Mouse (Mus musculus) kidney, embryonic 16.5 days (tissue): ENCODE data around the gene Crybg2. TPM values are rescaled to one million over a fixed set of nuclear protein-coding genes. Genes with fewer than 3 reads are reported as not detected.

Experiments
- ATAC-seq: fragments of 200-750 bp; cut with Nextera tagmentation; 2 replicates; pipeline ENCODE4 v1.8.0; 2017; ENCODE audit warnings: moderate TSS enrichment; ENCODE audit not compliant: low FRiP score, low TSS enrichment
- H3K27ac ChIP-seq: fragments of 300-500 bp; sonication (generic); 2 replicates; pipeline ENCODE4 v1.5.1; 2014; ENCODE audit warnings: low read length
- H3K27me3 ChIP-seq: fragments of 300-500 bp; sonication (generic); 2 replicates; pipeline ENCODE4 v1.6.1; 2014; ENCODE audit warnings: low read length, control low read depth, mixed read lengths; ENCODE audit not compliant: insufficient read depth
- H3K36me3 ChIP-seq: fragments of 300-500 bp; sonication (generic); 2 replicates; pipeline ENCODE4 v1.6.1; 2014; ENCODE audit warnings: low read length, control low read depth, mixed read lengths; ENCODE audit not compliant: insufficient read depth
- H3K4me1 ChIP-seq: fragments of 300-500 bp; sonication (generic); 2 replicates; pipeline ENCODE4 v1.6.1; 2014; ENCODE audit warnings: low read length, control low read depth, mixed read lengths; ENCODE audit not compliant: insufficient read depth
- H3K4me2 ChIP-seq: fragments of 300-500 bp; sonication (generic); replicated peaks from 2 replicates; pipeline ENCODE4 v1.6.1; 2014; ENCODE audit warnings: low read depth, low read length
- H3K4me3 ChIP-seq: fragments of 300-500 bp; sonication (generic); 2 replicates; pipeline ENCODE4 v1.5.1; 2014; ENCODE audit warnings: mild to moderate bottlenecking, low read length
- H3K9ac ChIP-seq: fragments of 300-500 bp; sonication (generic); replicated peaks from 2 replicates; pipeline ENCODE4 v1.6.1; 2014; ENCODE audit warnings: low read length
- H3K9me3 ChIP-seq: fragments of 300-500 bp; sonication (generic); 2 replicates; pipeline ENCODE4 v1.6.1; 2016; ENCODE audit warnings: low read length, control low read depth
- WGBS: fragments of 180-500 bp; shearing (Covaris S2); extraction: QIAGEN DNeasy Blood & Tissue Kit; methylation state at CpG from one replicate; pipeline ENCODE4 v1.1.7; 2014; 5-methylcytosine and 5-hydroxymethylcytosine counted together
- polyA plus RNA-seq: library from polyadenylated mRNA; unstranded; fragments of >200 nt; fragmentation: Nextera tagmentation; extraction: Ambion mirVana; gene quantifications from 2 replicates; pipeline ENCODE4 v1.2.1, GENCODE M21; 2015

Gene Crybg2
- polyA plus RNA-seq, 1 experiment from 2014 or later = 4.2 TPM

DNA sequence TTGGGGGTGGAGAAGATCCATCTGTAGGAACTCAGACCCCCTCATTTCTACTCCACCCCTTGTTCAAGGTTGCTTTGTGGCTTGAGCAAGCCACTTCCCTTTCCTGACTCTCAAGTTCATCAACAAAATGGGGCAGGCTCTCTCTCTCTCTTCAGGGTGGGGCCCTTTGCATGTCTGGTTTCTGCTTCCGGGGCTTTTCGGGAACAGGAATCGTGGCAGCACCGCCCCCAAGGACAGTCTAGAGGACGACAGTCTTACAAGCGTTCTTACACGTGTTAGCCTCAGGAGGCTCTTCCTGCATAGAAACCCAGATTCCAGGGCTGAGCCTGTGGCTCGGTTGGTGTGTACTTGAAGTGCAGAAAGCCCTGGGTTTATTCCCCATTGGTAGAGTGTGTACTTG is 56.4 kb downstream of the Crybg2 start:
- peaks cover 7% of the 10 kb centered on the region for H3K4me1 ChIP-seq
- H3K27ac ChIP-seq = no peak overlapping the region
- H3K4me3 ChIP-seq = no peak overlapping the region
- H3K4me2 ChIP-seq = no peak overlapping the region
- ATAC-seq = no peak
- WGBS = 81% methylated on average over 8 of the region's 8 CpGs
- H3K27me3 ChIP-seq = no peaks in the 10 kb centered on the region
- no peaks in the 10 kb centered on the region for H3K36me3 ChIP-seq
- no peak overlapping the region for H3K9ac ChIP-seq
- no peaks in the 10 kb centered on the region for H3K9me3 ChIP-seq

DNA sequence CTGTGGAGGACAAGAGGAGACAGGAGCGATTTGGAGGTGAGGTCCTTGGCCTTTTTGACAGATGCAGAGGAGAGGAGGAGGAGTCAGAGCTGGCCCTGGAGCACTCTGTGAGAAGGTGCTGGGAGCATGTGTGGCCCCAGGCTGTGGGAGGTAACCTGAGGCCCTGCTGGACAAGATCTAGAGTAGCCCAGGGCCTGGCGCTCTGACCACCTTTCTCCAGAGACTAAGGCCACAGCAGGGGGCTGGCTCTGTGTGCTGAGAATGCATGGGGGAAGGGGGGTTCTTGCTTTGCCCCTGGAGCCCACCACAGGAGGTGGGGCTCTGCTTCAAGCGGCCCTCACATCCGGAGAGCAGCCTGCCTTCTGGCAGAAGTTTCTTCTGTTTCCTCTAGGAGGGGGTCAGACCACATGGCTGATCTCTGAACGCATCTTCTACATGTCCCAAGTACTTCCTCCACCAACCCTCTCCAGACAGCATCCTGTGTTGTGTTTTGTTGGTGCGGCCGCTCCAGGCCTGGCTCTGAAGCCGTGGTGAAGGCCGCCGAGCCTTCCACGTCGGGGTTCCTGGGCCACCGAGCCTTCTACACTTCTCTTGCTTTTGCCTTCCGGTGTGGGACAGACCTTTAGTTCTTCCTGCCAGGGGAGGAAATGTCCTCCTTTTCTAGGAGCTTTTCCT is 57.6 kb downstream of the Crybg2 start:
- no peak overlapping the region for H3K4me3 ChIP-seq
- H3K36me3 ChIP-seq = no peaks in the 10 kb centered on the region
- H3K4me2 ChIP-seq = no peak overlapping the region
- H3K4me1 ChIP-seq = peaks cover 11% of the 10 kb centered on the region
- no peaks in the 10 kb centered on the region for H3K9me3 ChIP-seq
- 61% methylated on average over 14 of the region's 14 CpGs for WGBS
- H3K9ac ChIP-seq = no peak overlapping the region
- ATAC-seq = no peak
- no peaks in the 10 kb centered on the region for H3K27me3 ChIP-seq
- H3K27ac ChIP-seq = no peak overlapping the region

DNA sequence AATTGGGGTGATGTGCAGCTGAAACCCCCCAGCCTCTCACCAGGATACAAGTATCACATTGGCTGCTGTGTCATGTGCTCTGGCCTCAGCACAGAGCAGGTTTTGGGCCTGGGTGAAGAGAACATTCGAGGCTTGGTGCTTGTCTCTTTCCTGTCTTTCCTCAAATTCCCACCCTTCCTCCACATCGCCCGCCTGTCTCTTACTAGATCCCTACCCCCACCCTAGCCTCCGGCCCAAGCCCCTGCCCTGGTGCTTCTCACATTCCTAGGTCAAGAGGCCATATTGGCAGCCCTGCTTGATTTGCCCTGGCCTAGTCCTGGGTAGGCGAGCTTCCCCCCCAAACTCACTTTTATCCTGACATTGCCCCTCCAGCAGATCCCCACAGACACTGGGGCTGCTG is 58.4 kb downstream of the Crybg2 start:
- H3K9me3 ChIP-seq = no peaks in the 10 kb centered on the region
- WGBS = 63% methylated on average over 5 of the region's 5 CpGs
- ATAC-seq = no peak
- no peak overlapping the region for H3K9ac ChIP-seq
- no peaks in the 10 kb centered on the region for H3K36me3 ChIP-seq
- H3K27ac ChIP-seq = no peak overlapping the region
- H3K27me3 ChIP-seq = no peaks in the 10 kb centered on the region
- H3K4me3 ChIP-seq = no peak overlapping the region
- H3K4me2 ChIP-seq = no peak overlapping the region
- H3K4me1 ChIP-seq = peaks cover 11% of the 10 kb centered on the region; the same call in 1 of the 2 replicates

DNA sequence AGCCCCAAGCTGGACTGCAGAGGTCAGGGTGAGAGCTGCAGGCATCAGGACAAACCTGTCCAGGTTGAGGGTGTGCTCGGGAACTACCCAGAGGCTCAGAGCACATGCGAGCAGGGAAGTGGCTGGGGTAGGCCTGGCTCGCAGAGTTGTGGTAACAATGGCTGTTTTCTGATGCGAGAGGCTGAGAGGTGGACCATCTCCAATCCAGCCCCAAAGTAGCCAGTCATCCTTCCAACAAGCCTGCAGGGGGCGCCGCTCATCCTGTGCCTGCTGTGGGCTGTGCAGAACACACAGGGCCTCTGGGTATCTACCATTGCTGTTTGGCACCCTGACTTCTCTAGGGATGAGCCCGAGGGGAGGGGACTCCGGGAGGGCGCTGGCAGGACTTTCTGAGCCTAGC is 59.0 kb downstream of the Crybg2 start:
- Histone ChIP-seq H3K4me3 (no peak overlapping the region), H3K27me3 (no peaks in the 10 kb centered on the region), H3K4me1 (peaks cover 11% of the 10 kb centered on the region; the same call in 1 of the 2 replicates), H3K4me2 (no peak overlapping the region), H3K9me3 (no peaks in the 10 kb centered on the region), H3K27ac (no peak overlapping the region), H3K9ac (no peak overlapping the region), H3K36me3 (no peaks in the 10 kb centered on the region)
- whole genome bisulfite sequencing = 74% methylated on average over 9 of the region's 9 CpGs
- ATAC-seq = no peak

DNA sequence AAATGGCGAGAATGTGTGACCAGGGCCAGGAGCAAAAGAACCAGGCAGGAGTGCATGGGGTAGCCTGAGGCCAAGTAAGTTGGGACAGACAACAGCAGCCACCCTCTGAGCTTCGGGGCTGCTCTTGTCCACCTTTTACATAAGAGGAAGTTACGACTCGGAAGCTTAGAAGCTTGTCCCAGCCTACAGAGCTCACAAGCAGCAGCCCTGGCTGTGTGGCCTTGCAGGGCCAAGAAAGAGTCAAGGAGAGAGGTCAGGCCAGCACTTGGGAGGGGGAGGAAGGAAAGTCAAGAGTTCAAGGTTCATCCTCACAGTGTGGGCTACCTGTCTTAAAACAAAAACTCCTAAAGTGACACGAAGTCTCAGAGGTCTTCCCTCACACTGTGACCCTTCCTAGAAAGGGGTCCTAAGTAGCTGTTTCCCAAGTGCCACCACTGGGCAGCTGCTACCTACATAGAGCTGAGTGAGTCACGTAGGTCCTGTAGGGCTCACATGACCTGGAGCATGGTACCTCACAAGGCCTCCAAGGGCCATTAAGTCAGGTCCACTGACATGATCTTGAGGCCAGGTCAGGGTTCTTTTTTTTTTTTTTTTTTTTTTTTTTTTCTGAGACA is 59.7 kb downstream of the Crybg2 start:
- no peaks in the 10 kb centered on the region for H3K9me3 ChIP-seq
- H3K9ac ChIP-seq = no peak overlapping the region
- H3K4me1 ChIP-seq = peaks cover 11% of the 10 kb centered on the region; the same call in 1 of the 2 replicates
- H3K4me3 ChIP-seq = no peak overlapping the region
- no peak overlapping the region for H3K27ac ChIP-seq
- H3K4me2 ChIP-seq = no peak overlapping the region
- no peaks in the 10 kb centered on the region for H3K27me3 ChIP-seq
- no peak for ATAC-seq
- WGBS = 69% methylated on average over 6 of the region's 6 CpGs
- H3K36me3 ChIP-seq = no peaks in the 10 kb centered on the region

DNA sequence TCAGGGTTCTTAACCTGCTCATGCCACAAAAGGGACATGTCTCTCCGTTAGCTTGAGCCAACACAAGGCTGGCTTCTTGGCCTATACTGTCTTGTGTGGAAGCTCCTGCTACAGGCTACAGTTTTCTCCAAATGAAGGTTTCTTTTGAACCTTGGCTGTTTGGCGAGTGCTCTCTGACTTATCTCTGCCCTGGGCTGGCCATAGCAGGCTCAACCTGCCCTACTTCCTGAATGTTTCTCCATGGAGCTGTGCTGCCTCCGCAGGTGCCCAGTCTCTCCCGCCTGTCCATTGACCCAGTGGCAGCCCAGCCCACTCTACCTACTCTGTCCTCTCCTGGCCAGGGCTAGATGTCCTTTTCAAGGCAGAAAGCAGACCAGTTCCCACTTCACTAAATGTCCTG is 60.3 kb downstream of the Crybg2 start:
- 81% methylated on average over 4 of the region's 4 CpGs for WGBS
- no peak overlapping the region for H3K4me2 ChIP-seq
- H3K9me3 ChIP-seq = no peaks in the 10 kb centered on the region

DNA sequence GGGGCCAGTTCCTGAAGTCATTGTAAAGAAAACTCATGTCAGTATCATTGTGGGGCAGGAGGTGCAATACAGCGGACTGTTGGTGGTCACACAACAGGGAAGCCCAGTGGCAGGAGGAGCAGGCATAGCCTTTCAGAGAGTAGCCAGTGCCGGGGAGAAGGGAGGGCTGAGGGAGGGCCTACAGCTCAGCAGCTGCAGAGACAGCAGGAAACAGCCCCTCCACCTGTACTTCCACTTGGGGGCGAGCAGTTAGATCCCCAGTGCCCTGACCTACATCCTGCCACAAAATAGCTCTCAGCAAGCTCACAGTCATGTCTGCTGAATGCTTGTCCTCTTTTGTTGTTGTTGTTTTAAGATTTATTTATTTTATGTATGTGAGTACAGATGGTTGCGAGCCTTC is 61.0 kb downstream of the Crybg2 start:
- H3K9me3 ChIP-seq = no peaks in the 10 kb centered on the region
- H3K4me2 ChIP-seq = no peak overlapping the region
- no peak overlapping the region for H3K9ac ChIP-seq
- WGBS = 36% methylated on average over 4 of the region's 4 CpGs
- peaks cover 11% of the 10 kb centered on the region; the same call in 1 of the 2 replicates for H3K4me1 ChIP-seq
- no peak overlapping the region for H3K4me3 ChIP-seq
- no peaks in the 10 kb centered on the region for H3K27me3 ChIP-seq
- no peak overlapping the region for H3K27ac ChIP-seq
- ATAC-seq = no peak
- H3K36me3 ChIP-seq = no peaks in the 10 kb centered on the region

More for the DNA sequence above, 60.3 kb downstream of the Crybg2 start:
- Histone ChIP-seq H3K36me3 (no peaks in the 10 kb centered on the region), H3K4me3 (no peak overlapping the region), H3K27ac (no peak overlapping the region), H3K27me3 (no peaks in the 10 kb centered on the region), H3K9ac (0 out of 2 replicates have a peak overlapping the region, but pooled peaks have one; percentile 32), H3K4me1 (peaks cover 11% of the 10 kb centered on the region; the same call in 1 of the 2 replicates)
- no peak for ATAC-seq

DNA sequence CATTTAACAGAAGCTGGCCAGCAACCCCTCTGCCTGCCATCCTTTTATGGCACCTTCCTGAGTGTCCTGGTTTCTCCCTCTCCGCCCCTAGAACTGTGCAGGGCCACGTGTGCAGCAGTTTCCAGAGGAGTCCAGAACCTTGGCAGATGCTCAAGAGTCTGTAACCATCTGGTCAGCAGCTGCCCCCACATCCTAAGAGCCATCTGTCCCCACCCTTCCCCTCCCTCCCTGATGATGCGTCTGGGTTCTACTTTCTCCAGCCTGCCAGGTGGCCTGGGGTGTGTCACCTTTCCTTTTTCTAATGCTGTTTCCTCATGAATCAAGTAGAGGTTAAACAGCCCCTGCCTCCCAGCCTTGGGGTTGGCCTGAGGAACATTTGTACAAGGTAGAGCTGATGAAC is 61.7 kb downstream of the Crybg2 start:
- no peaks in the 10 kb centered on the region for H3K36me3 ChIP-seq
- H3K27ac ChIP-seq = no peak overlapping the region
- no peak for ATAC-seq
- no peaks in the 10 kb centered on the region for H3K9me3 ChIP-seq
- no peak overlapping the region for H3K9ac ChIP-seq
- no peak overlapping the region for H3K4me2 ChIP-seq
- WGBS = 43% methylated on average over 3 of the region's 3 CpGs
- H3K4me3 ChIP-seq = no peak overlapping the region
- H3K4me1 ChIP-seq = peaks cover 17% of the 10 kb centered on the region
- no peaks in the 10 kb centered on the region for H3K27me3 ChIP-seq

DNA sequence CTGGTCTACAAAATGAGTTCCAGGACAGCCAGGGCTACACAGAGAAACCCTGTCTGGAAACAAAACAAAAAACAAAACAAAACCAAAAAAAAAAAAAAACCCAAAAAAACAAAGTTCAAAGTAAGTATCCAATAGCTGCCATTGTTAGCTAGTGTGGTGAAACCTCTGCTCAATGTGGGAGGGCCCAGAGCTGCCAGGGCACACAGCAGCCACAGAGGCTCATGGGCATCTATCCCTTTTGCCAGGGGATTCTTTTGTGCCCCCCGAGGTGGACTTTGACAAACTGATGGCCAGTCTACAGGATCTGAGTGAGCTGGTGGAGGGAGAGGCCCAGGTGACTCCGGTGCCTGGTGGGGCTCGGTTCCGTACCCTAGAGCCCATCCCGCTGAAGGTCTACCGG is 62.5 kb downstream of the Crybg2 start:
- no peak for ATAC-seq
- H3K9ac ChIP-seq = no peak overlapping the region
- no peak overlapping the region for H3K4me2 ChIP-seq
- H3K36me3 ChIP-seq = no peaks in the 10 kb centered on the region
- no peaks in the 10 kb centered on the region for H3K27me3 ChIP-seq
- H3K4me3 ChIP-seq = no peak overlapping the region
- WGBS = 96% methylated on average over 6 of the region's 6 CpGs
- peaks cover 26% of the 10 kb centered on the region for H3K4me1 ChIP-seq
- H3K9me3 ChIP-seq = no peaks in the 10 kb centered on the region
- H3K27ac ChIP-seq = no peak overlapping the region
